Mouse (Mus musculus) stomach, postnatal 0 days (tissue): ENCODE measurements at regions not wholly inside any gene's neighbourhood (a gene's known extent, or its start where the extent isn't known, plus 50 kb on each side); places are given as distances from the start of the nearest gene placed in this dataset.

Experiments
- ATAC-seq: fragments of 200-750 bp; cut with Nextera tagmentation; 2 replicates; pipeline ENCODE4 v1.8.0; 2017; ENCODE audit not compliant: low FRiP score, low TSS enrichment
- DNase-seq: peaks from one replicate; pipeline ENCODE4 v3.0.0-alpha.2; 2016; ENCODE audit warnings: low spot score
- H3K27ac ChIP-seq: fragments of 300-500 bp; sonication (generic); replicated peaks from 2 replicates; pipeline ENCODE4 v1.5.1; 2014; ENCODE audit warnings: mild to moderate bottlenecking, control low read depth
- H3K27me3 ChIP-seq: fragments of 300-500 bp; sonication (generic); 2 replicates; pipeline ENCODE4 v1.6.1; 2014; ENCODE audit warnings: low read length; ENCODE audit not compliant: control insufficient read depth, insufficient read depth
- H3K36me3 ChIP-seq: fragments of 300-500 bp; sonication (generic); 2 replicates; pipeline ENCODE4 v1.6.1; 2014; ENCODE audit warnings: low read length, mixed read lengths; ENCODE audit not compliant: control insufficient read depth, insufficient read depth
- H3K4me1 ChIP-seq: fragments of 300-500 bp; sonication (generic); replicated peaks from 2 replicates; pipeline ENCODE4 v1.6.1; 2014; ENCODE audit warnings: antibody characterized with exemption; ENCODE audit not compliant: control insufficient read depth, insufficient read depth
- H3K4me2 ChIP-seq: fragments of 300-500 bp; sonication (generic); replicated peaks from 2 replicates; pipeline ENCODE4 v1.6.1; 2014; ENCODE audit warnings: low read depth, mild to moderate bottlenecking, control low read depth, moderate library complexity
- H3K4me3 ChIP-seq: fragments of 300-500 bp; sonication (generic); 2 replicates; pipeline ENCODE4 v1.5.1; 2014; ENCODE audit warnings: low read depth, low read length, control low read depth
- H3K9ac ChIP-seq: fragments of 300-500 bp; sonication (generic); 2 replicates; pipeline ENCODE4 v1.6.1; 2014; ENCODE audit warnings: mild to moderate bottlenecking, low read length, control low read depth, mixed read lengths
- H3K9me3 ChIP-seq: fragments of 300-500 bp; sonication (generic); 2 replicates; pipeline ENCODE4 v1.6.1; 2016; ENCODE audit warnings: low read length; ENCODE audit not compliant: control insufficient read depth
- CTCF ChIP-seq: IDR thresholded peaks from 2 replicates; pipeline ENCODE4 v1.5.1; 2016; ENCODE audit warnings: antibody characterized with exemption, low read depth, mild to moderate bottlenecking, moderate library complexity
- EP300 ChIP-seq: optimal IDR thresholded peaks from 2 replicates; pipeline ENCODE3; 2016; ENCODE audit warnings: antibody characterized with exemption
- WGBS: fragments of 180-500 bp; shearing (Covaris S2); extraction: QIAGEN DNeasy Blood & Tissue Kit; methylation state at CpG from one replicate; pipeline ENCODE4 v1.1.7; 2014; 5-methylcytosine and 5-hydroxymethylcytosine counted together

DNA sequence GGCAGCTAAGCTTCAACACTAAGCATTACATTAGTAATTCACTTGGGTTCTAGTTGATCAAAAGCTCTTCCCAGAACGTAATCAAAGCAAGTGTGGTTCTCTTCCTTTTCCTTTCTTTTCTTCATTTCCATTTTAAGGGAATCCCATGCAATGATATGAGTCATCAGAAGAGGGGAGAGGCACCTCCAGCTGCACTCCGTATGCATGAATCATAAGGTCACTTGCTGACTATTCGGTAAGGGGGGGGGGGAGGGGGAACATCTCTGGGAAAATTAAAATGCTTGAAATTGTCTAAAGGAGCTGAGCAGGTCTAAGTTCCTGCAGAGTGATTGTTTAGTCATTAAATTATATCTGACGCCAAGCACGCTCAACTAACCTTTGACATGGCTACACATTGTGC is 275.9 kb downstream of the Arl4a start:
- Histone ChIP-seq H3K27me3 (no peaks in the 10 kb centered on the region), H3K4me3 (no peak overlapping the region), H3K4me1 (no peaks in the 10 kb centered on the region), H3K27ac (no peak overlapping the region), H3K9me3 (no peaks in the 10 kb centered on the region), H3K9ac (no peak overlapping the region), H3K36me3 (no peaks in the 10 kb centered on the region), H3K4me2 (no peak overlapping the region)
- ATAC-seq (no peak), DNase-seq (no peak)
- 38% methylated on average over 5 of the region's 5 CpGs for WGBS
- TF ChIP-seq EP300 = no peak

DNA sequence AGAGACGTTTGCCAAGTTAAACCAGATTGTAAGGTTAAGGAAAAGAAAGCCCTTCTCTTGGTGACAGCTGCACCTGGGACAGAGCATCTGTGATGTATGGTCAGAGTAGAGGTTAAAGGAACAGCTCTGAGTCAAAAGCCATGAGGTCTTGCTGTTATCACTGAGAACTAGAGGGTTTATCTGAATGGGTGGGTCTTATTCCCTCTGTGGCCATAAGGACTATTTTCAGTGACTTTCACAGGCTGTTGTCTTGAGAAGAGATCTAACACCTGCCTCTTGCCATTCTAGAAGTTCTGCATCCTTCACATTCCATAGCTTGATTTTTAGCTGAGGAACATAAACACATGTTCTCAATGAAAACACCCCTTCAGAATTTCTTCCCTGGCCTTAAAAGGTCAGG is 276.5 kb downstream of the Arl4a start:
- no peak for TF ChIP-seq CTCF
- TF ChIP-seq EP300 = no peak
- H3K4me1 ChIP-seq = no peaks in the 10 kb centered on the region
- no peak for DNase-seq
- H3K27me3 ChIP-seq = no peaks in the 10 kb centered on the region
- H3K4me3 ChIP-seq = no peak overlapping the region
- H3K27ac ChIP-seq = no peak overlapping the region
- no peak overlapping the region for H3K4me2 ChIP-seq
- ATAC-seq = no peak
- no peak overlapping the region for H3K9ac ChIP-seq
- 21% methylated on average over 1 of the region's 1 CpGs for WGBS
- no peaks in the 10 kb centered on the region for H3K9me3 ChIP-seq
- H3K36me3 ChIP-seq = no peaks in the 10 kb centered on the region

DNA sequence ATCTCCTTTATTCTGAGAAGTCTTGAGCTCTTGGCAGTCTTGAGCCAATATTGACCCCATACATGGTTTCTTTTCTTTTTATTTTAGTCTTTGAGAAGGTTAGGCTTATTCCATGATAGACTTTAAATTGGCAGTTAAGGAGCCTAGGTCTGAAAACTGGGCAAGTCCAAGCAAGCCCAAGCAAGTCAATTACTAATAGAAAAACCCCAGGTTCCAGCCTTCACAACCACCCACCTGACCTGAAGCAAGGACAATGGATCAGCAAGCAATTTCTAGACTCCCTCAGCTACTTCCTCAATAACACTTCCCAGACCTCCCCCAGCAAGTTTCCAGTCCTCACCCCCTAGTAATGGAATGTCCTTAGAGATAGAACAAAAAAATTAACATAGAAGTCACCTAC is 279.9 kb downstream of the Arl4a start:
- H3K27me3 ChIP-seq = no peaks in the 10 kb centered on the region
- no peak for ATAC-seq
- no peak for DNase-seq
- no peak for TF ChIP-seq CTCF
- TF ChIP-seq EP300 = no peak
- no peak overlapping the region for H3K4me2 ChIP-seq
- H3K4me3 ChIP-seq = no peak overlapping the region
- H3K36me3 ChIP-seq = no peaks in the 10 kb centered on the region
- H3K4me1 ChIP-seq = no peaks in the 10 kb centered on the region
- no peaks in the 10 kb centered on the region for H3K9me3 ChIP-seq
- no peak overlapping the region for H3K27ac ChIP-seq
- H3K9ac ChIP-seq = no peak overlapping the region

DNA sequence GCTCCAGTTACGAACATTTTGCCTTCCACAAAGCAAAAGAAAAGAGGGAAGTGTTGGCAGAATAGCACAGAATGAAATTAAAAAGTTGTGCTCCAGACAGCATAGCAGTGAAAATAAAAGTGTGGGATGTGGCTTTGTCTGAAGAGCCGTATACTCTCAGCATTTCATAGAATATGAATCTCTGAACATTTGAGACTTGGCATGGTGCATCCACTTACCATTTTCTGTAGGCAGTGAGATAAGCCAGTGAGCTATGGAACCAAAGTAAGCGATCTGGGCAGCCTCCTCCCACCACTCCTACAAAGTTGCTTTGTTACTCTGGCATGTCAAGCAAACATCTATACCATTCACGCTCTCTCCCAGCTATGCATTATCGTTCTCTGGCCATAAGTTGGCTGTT is 286.0 kb downstream of the Arl4a start:
- no peaks in the 10 kb centered on the region for H3K9me3 ChIP-seq
- H3K27me3 ChIP-seq = no peaks in the 10 kb centered on the region
- 72% methylated on average over 5 of the region's 5 CpGs for WGBS
- no peaks in the 10 kb centered on the region for H3K36me3 ChIP-seq
- no peak overlapping the region for H3K9ac ChIP-seq
- no peak for TF ChIP-seq EP300
- TF ChIP-seq CTCF = no peak
- ATAC-seq (no peak), DNase-seq (no peak)
- H3K27ac ChIP-seq = no peak overlapping the region
- no peak overlapping the region for H3K4me2 ChIP-seq
- no peaks in the 10 kb centered on the region for H3K4me1 ChIP-seq
- no peak overlapping the region for H3K4me3 ChIP-seq

DNA sequence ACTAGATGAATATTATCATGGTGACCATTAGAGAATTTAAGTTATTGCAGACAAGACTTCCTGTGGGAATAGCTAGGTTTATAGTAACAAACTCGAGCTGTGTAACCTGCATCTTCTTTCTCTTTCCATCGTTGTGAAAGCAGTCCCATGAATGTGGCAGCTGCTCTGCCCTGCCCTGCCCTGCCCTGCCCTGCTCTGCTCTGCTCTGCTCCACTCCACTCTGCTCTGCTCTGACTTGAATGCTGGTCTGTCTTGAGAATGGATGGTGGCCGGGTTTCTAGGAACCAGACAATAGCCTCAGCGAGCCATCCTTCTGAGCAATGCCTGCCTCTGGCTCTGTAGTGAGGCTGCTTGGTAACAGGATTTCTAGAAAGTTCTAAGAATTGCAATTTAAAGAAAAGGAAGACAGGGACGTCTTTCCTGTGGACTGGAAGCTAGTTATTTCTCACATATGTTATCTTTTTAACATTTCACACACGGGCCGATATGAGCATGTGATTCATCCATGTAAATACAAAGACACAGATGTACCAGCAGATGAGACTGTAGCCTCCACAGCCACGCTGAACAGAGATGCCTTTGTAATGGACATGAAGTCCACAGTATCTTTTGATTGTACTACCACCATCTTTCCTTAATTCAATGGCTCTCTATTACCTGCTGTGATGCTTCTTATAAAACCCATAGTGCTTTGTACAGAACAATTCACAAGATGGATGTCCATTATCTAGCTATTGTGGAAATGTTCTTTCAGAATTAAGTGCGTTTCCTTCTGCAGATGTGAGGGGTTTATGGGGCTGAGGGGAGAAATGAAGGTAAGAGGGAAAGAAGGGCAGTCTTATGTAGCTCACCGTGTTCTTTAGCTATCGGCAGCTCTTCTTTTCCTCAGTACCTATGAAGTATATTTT is 295.4 kb downstream of the Arl4a start:
- Histone ChIP-seq H3K9me3 (no peaks in the 10 kb centered on the region), H3K27me3 (no peaks in the 10 kb centered on the region), H3K4me3 (no peak overlapping the region), H3K4me1 (no peaks in the 10 kb centered on the region), H3K36me3 (no peaks in the 10 kb centered on the region), H3K9ac (no peak overlapping the region), H3K27ac (no peak overlapping the region), H3K4me2 (no peak overlapping the region)
- no peak for TF ChIP-seq EP300
- no peak for TF ChIP-seq CTCF
- 58% methylated on average over 11 of the region's 11 CpGs for WGBS
- ATAC-seq = no peak
- DNase-seq = no peak

DNA sequence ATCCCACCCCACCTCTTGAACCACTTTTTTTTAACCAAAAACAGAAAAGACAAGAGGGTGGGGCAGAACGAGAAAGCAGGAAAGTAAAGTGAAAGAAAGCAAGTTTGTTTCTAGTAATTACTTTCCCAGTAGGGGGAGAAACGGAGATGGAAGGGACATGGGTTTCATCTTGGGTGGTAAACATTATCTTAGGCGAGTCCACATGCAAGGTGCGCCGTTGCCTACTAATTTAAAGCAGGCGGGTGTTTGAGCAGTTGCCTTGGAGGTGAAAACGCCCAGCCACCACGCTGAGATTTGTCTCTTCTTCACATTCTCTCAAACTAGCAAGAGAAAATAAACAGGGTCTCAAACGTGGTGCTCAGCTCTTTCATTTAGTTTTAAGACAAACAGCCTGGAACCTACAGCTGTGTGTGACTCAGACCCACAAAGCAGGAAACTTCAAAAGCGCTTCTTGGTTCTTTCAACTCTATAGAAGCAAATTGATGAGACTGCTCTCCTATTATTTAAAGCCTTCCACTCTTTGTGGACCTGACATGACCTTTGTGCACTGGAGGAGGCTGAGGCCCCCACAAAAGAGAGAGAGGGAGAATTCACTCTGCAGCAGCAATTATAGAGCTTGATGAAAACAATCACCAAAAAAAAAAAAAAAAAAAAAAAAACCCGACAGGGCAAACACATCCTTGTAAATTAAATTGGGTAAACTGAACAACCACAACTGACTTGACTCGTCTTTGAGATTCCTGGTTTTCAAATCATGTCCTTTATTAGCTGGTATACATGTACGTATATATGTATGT is 296.6 kb downstream of the Arl4a start:
- WGBS = 21% methylated on average over 13 of the region's 13 CpGs
- Histone ChIP-seq H3K9me3 (no peaks in the 10 kb centered on the region), H3K9ac (no peak overlapping the region), H3K27me3 (no peaks in the 10 kb centered on the region), H3K36me3 (no peaks in the 10 kb centered on the region), H3K4me3 (no peak overlapping the region), H3K27ac (no peak overlapping the region), H3K4me2 (no peak overlapping the region), H3K4me1 (no peaks in the 10 kb centered on the region)
- no peak for TF ChIP-seq EP300
- no peak for TF ChIP-seq CTCF
- ATAC-seq (no peak), DNase-seq (no peak)
